Mouse (Mus musculus): Measurements from ENCODE around the gene Slpi. TPM values are rescaled to one million over a fixed set of nuclear protein-coding genes. Genes with fewer than 3 reads are reported as not detected.

Slpi gene
- 0.31 TPM in 1 of 2 replicates, not detected in the other for polyA plus RNA-seq (2016; fragmentation: Nextera tagmentation; extraction: Ambion mirVana)

GRCm38 (mm10) chr2:164389020-164389419 lies at the start of gene Slpi:
Gene Slpi (minus strand): TSS chr2:164389095.
- peak within 1 kb of the TSS; percentile 85 for H3K27ac ChIP-seq
- peaks cover 71% of the 10 kb centered on the region for H3K27me3 ChIP-seq (ENCODE audit: insufficient read depth, poor library complexity, severe bottlenecking)
- H3K4me1 ChIP-seq (replicated peaks), result peaks cover 28% of the 10 kb centered on the region
- H3K9me3 ChIP-seq, result no peaks in the 10 kb centered on the region
- WGBS, result 2% methylated on average over 17 of the region's 17 CpGs
- H3K4me3 ChIP-seq, result peak within 1 kb of the TSS; percentile 59
- H3K36me3 ChIP-seq, result no peaks in the 10 kb centered on the region
- DNase-seq (ENCODE audit: low spot score), result peak; percentile 58

GRCm38 (mm10) chr2:164438257-164438656 lies 49.4 kb upstream of the Slpi start:
- H3K9me3 ChIP-seq, result no peaks in the 10 kb centered on the region

GRCm38 (mm10) chr2:164437710-164438109 lies 48.8 kb upstream of the Slpi start:
- DNase-seq (ENCODE audit: low spot score), result no peak
- Histone ChIP-seq H3K9me3 (no peaks in the 10 kb centered on the region), H3K27me3 (ENCODE audit: insufficient read depth, poor library complexity, severe bottlenecking) (peaks cover 26% of the 10 kb centered on the region), H3K27ac (no peak overlapping the region), H3K4me1 (replicated peaks) (peaks cover 55% of the 10 kb centered on the region), H3K36me3 (no peaks in the 10 kb centered on the region), H3K4me3 (no peak overlapping the region)
- 80% methylated on average over 6 of the region's 6 CpGs for WGBS

More at GRCm38 (mm10) chr2:164438257-164438656, 49.4 kb upstream of the Slpi start:
- H3K27me3 ChIP-seq (ENCODE audit: insufficient read depth, poor library complexity, severe bottlenecking), result peaks cover 26% of the 10 kb centered on the region
- WGBS, result 71% methylated on average over 8 of the region's 8 CpGs
- H3K36me3 ChIP-seq, result no peaks in the 10 kb centered on the region
- no peak overlapping the region for H3K27ac ChIP-seq
- H3K4me3 ChIP-seq, result no peak overlapping the region
- peaks cover 55% of the 10 kb centered on the region for H3K4me1 ChIP-seq (replicated peaks)
- DNase-seq (ENCODE audit: low spot score), result no peak

GRCm38 (mm10) chr2:164436961-164437360 lies 48.1 kb upstream of the Slpi start:
- no peaks in the 10 kb centered on the region for H3K9me3 ChIP-seq
- no peak overlapping the region for H3K4me3 ChIP-seq
- DNase-seq (ENCODE audit: low spot score), result no peak
- peaks cover 55% of the 10 kb centered on the region for H3K4me1 ChIP-seq (replicated peaks)
- H3K27me3 ChIP-seq (ENCODE audit: insufficient read depth, poor library complexity, severe bottlenecking), result peaks cover 22% of the 10 kb centered on the region
- H3K36me3 ChIP-seq, result no peaks in the 10 kb centered on the region
- 65% methylated on average over 3 of the region's 3 CpGs for WGBS
- peak overlapping the region; percentile 16 for H3K27ac ChIP-seq

GRCm38 (mm10) chr2:164436215-164436913 lies 47.5 kb upstream of the Slpi start:
- peak overlapping the region; percentile 16 for H3K27ac ChIP-seq

GRCm38 (mm10) chr2:164435216-164436090 lies 46.6 kb upstream of the Slpi start:
- Histone ChIP-seq H3K9me3 (no peaks in the 10 kb centered on the region), H3K4me1 (replicated peaks) (peaks cover 57% of the 10 kb centered on the region), H3K4me3 (no peak overlapping the region), H3K27me3 (ENCODE audit: insufficient read depth, poor library complexity, severe bottlenecking) (peaks cover 17% of the 10 kb centered on the region), H3K27ac (no peak overlapping the region), H3K36me3 (no peaks in the 10 kb centered on the region)
- 49% methylated on average over 5 of the region's 5 CpGs for WGBS
- DNase-seq (ENCODE audit: low spot score), result no peak

More at GRCm38 (mm10) chr2:164436215-164436913, 47.5 kb upstream of the Slpi start:
- Histone ChIP-seq H3K4me3 (no peak overlapping the region; the same call in 1 of the 2 replicates), H3K4me1 (replicated peaks) (peaks cover 55% of the 10 kb centered on the region), H3K36me3 (no peaks in the 10 kb centered on the region), H3K9me3 (no peaks in the 10 kb centered on the region), H3K27me3 (ENCODE audit: insufficient read depth, poor library complexity, severe bottlenecking) (peaks cover 22% of the 10 kb centered on the region)
- WGBS, result 23% methylated on average over 8 of the region's 8 CpGs
- no peak for DNase-seq (ENCODE audit: low spot score)

- H3K36me3 ChIP-seq, result no peaks in the 10 kb centered on the region
- H3K27me3 ChIP-seq (ENCODE audit: insufficient read depth, poor library complexity, severe bottlenecking), result peaks cover 19% of the 10 kb centered on the region
- peaks cover 57% of the 10 kb centered on the region for H3K4me1 ChIP-seq (replicated peaks)
- H3K9me3 ChIP-seq, result no peaks in the 10 kb centered on the region
- no peak overlapping the region for H3K4me3 ChIP-seq
- DNase-seq (ENCODE audit: low spot score), result no peak
- 89% methylated on average over 3 of the region's 3 CpGs for WGBS
- no peak overlapping the region for H3K27ac ChIP-seq
Observed at GRCm38 (mm10) chr2:164434681-164435080, 45.8 kb upstream of the Slpi start.

GRCm38 (mm10) chr2:164433278-164433895 lies 44.5 kb upstream of the Slpi start:
- peaks cover 29% of the 10 kb centered on the region for H3K27me3 ChIP-seq (ENCODE audit: insufficient read depth, poor library complexity, severe bottlenecking)
- H3K27ac ChIP-seq, result peak overlapping the region; percentile 65; the same call in 1 of the 2 replicates
- H3K36me3 ChIP-seq, result 0 out of 2 replicates have a peak, but pooled peaks cover 5% of the 10 kb centered on the region
- H3K4me3 ChIP-seq, result no peak overlapping the region
- H3K9me3 ChIP-seq, result no peaks in the 10 kb centered on the region
- 81% methylated on average over 9 of the region's 9 CpGs for WGBS
- H3K4me1 ChIP-seq (replicated peaks), result peaks cover 68% of the 10 kb centered on the region
- DNase-seq (ENCODE audit: low spot score), result no peak

GRCm38 (mm10) chr2:164432541-164433191 lies 43.8 kb upstream of the Slpi start:
- Histone ChIP-seq H3K4me1 (replicated peaks) (peaks cover 73% of the 10 kb centered on the region), H3K36me3 (0 out of 2 replicates have a peak, but pooled peaks cover 10% of the 10 kb centered on the region), H3K9me3 (no peaks in the 10 kb centered on the region), H3K27me3 (ENCODE audit: insufficient read depth, poor library complexity, severe bottlenecking) (peaks cover 36% of the 10 kb centered on the region), H3K4me3 (no peak overlapping the region; the same call in 1 of the 2 replicates), H3K27ac (peak overlapping the region; percentile 65)
- peak; percentile 28 for DNase-seq (ENCODE audit: low spot score)
- WGBS, result 33% methylated on average over 22 of the region's 22 CpGs

GRCm38 (mm10) chr2:164431676-164432465 lies 43.0 kb upstream of the Slpi start:
- H3K27ac ChIP-seq, result peak overlapping the region; percentile 65
- H3K4me1 ChIP-seq (replicated peaks), result peaks cover 69% of the 10 kb centered on the region
- 0 out of 2 replicates have a peak, but pooled peaks cover 10% of the 10 kb centered on the region for H3K36me3 ChIP-seq
- no peaks in the 10 kb centered on the region for H3K9me3 ChIP-seq
- WGBS, result 61% methylated on average over 9 of the region's 9 CpGs
- H3K4me3 ChIP-seq, result no peak overlapping the region
- peak; percentile 18 for DNase-seq (ENCODE audit: low spot score)
- peaks cover 37% of the 10 kb centered on the region for H3K27me3 ChIP-seq (ENCODE audit: insufficient read depth, poor library complexity, severe bottlenecking)

GRCm38 (mm10) chr2:164430697-164431096 lies 41.8 kb upstream of the Slpi start:
- no peak overlapping the region for H3K4me3 ChIP-seq
- DNase-seq (ENCODE audit: low spot score), result peak; percentile 21
- H3K9me3 ChIP-seq, result no peaks in the 10 kb centered on the region
- peaks cover 58% of the 10 kb centered on the region for H3K4me1 ChIP-seq (replicated peaks)
- H3K36me3 ChIP-seq, result 0 out of 2 replicates have a peak, but pooled peaks cover 10% of the 10 kb centered on the region
- WGBS, result 18% methylated on average over 7 of the region's 7 CpGs
- peaks cover 37% of the 10 kb centered on the region for H3K27me3 ChIP-seq (ENCODE audit: insufficient read depth, poor library complexity, severe bottlenecking)
- peak overlapping the region; percentile 31; the same call in 1 of the 2 replicates for H3K27ac ChIP-seq

Measured in hindbrain, embryonic 10.5 days (tissue).